ENCODE assay signal across 8 mouse cellular contexts in genomic region chr14:73237848-73238321, GRCm38 (mm10). TPM values are rescaled to one million over a fixed set of nuclear protein-coding genes. Genes with fewer than 3 reads are reported as not detected.
A peak's percentile ranks its signal among the peaks of the same experiment; 100 is the strongest.
DNase-seq lines count a peak whose midpoint lies in the region; ATAC-seq and TF ChIP-seq lines count a peak whose summit lies in the region.

Gene Lpar6 (plus strand): TSS chr14:73237895.

- no peaks in the 10 kb centered on the region for H3K9me3 ChIP-seq in intestine, embryonic 14.5 days (ENCODE audit: control insufficient read depth, low read length)
- no peaks in the 10 kb centered on the region for H3K9me3 ChIP-seq in liver, embryonic 14.5 days (ENCODE audit: control insufficient read depth, low read length)

- H3K27ac ChIP-seq in intestine, embryonic 14.5 days (ENCODE audit: low read depth): peak within 1 kb of the TSS; percentile 92
- peak within 1 kb of the TSS; percentile 36 for H3K27ac ChIP-seq in liver, embryonic 14.5 days

- peaks cover 11% of the 10 kb centered on the region; the same call in 1 of the 2 replicates for H3K36me3 ChIP-seq in intestine, embryonic 14.5 days (ENCODE audit: control insufficient read depth, insufficient read depth, low read length)
- H3K36me3 ChIP-seq in liver, embryonic 14.5 days (replicated peaks; ENCODE audit: control insufficient read depth, insufficient read depth, low read depth): no peaks in the 10 kb centered on the region

- ATAC-seq in intestine, embryonic 14.5 days (replicated peaks; ENCODE audit: low FRiP score, low TSS enrichment, low read depth): peak; percentile 91
- peak; percentile 30; the same call in 1 of the 2 replicates for ATAC-seq in liver, embryonic 14.5 days (ENCODE audit: insufficient read depth)

- 0% methylated on average over 19 of the region's 19 CpGs for WGBS in intestine, embryonic 14.5 days
- 3% methylated on average over 19 of the region's 19 CpGs for WGBS in liver, embryonic 14.5 days (ENCODE audit: insufficient replicate concordance)

- TF ChIP-seq CTCF in liver, embryonic 14.5 days (IDR thresholded peaks at IDR 0.05; ENCODE audit: low read depth): no peak

- H3K4me3 ChIP-seq in intestine, embryonic 14.5 days (ENCODE audit: low read depth, low read length): peak within 1 kb of the TSS; percentile 81
- peak within 1 kb of the TSS; percentile 57 to 93 for H3K4me3 ChIP-seq in liver, embryonic 14.5 days (ENCODE audit: insufficient read depth in 1 of 2, low read depth in 2 of 2, low read length in 2 of 2)

- peaks cover 14% of the 10 kb centered on the region for H3K4me1 ChIP-seq in intestine, embryonic 14.5 days (replicated peaks; ENCODE audit: control insufficient read depth, insufficient read depth, low read length)
- peaks cover 11 to 16% of the 10 kb centered on the region in 2 experiments for H3K4me1 ChIP-seq in liver, embryonic 14.5 days (replicated peaks; ENCODE audit: control insufficient read depth in 2 of 2, insufficient read depth in 2 of 2, low read length in 1 of 2)

- H3K4me2 ChIP-seq in intestine, embryonic 14.5 days (ENCODE audit: low read length): peak within 1 kb of the TSS; percentile 58
- peak within 1 kb of the TSS; percentile 66 for H3K4me2 ChIP-seq in liver, embryonic 14.5 days (ENCODE audit: low read depth)

- TF ChIP-seq EP300 in liver, embryonic 14.5 days (IDR thresholded peaks at IDR 0.05; ENCODE audit: low read depth): no peak

- peak within 1 kb of the TSS; percentile 84 for H3K9ac ChIP-seq in intestine, embryonic 14.5 days (ENCODE audit: low read length)
- peak within 1 kb of the TSS; percentile 54 for H3K9ac ChIP-seq in liver, embryonic 14.5 days (replicated peaks)

- peak; percentile 43 for DNase-seq in layer of hippocampus, adult 9-11 months
- DNase-seq in layer of hippocampus, adult 9-10 months (ENCODE audit: low spot score): no peak
- peak; percentile 40 for DNase-seq in c-Kit-positive CD71-negative TER-119-negative erythroid progenitor cells, embryonic 14.5 days (ENCODE audit: low read depth)
- peak; percentile 92 for DNase-seq in gonadal fat pad, adult 2 months (ENCODE audit: low read depth)
- DNase-seq in intestine, embryonic 14.5 days (ENCODE audit: low spot score): peak; percentile 91
- DNase-seq in liver, embryonic 14.5 days (ENCODE audit: low read depth in 3 of 3, low spot score in 3 of 3): no peak
- DNase-seq in naive thymus-derived CD4-positive, alpha-beta T cell, adult 2 months (ENCODE audit: low read depth): peak; percentile 70
- peak; percentile 70 for DNase-seq in thymus, postnatal 0 days (ENCODE audit: low spot score)

- no peaks in the 10 kb centered on the region for H3K27me3 ChIP-seq in intestine, embryonic 14.5 days (replicated peaks; ENCODE audit: control insufficient read depth, insufficient read depth, low read length)
- no peaks in the 10 kb centered on the region for H3K27me3 ChIP-seq in liver, embryonic 14.5 days (ENCODE audit: control insufficient read depth, insufficient read depth, low read length)

RNA-seq across cellular contexts. Expression of gene Lpar6, which starts in this region (rescaled TPM):
- polyA plus RNA-seq in gonadal fat pad, adult 2 months (2012; rRNA removed): 5.4 and 7.2 TPM in 2 replicates
- 13.5 and 14.2 TPM in 2 replicates for polyA plus RNA-seq in intestine, embryonic 14.5 days (2014; fragmentation: Nextera tagmentation; extraction: Ambion mirVana)
- 1.8 and 2.3 TPM in 2 replicates for polyA plus RNA-seq in liver, embryonic 14.5 days (2012; rRNA removed)
- 3.2 and 4.1 TPM in 2 replicates for polyA plus RNA-seq in liver, embryonic 14.5 days (2014; fragmentation: Nextera tagmentation; extraction: Ambion mirVana)
- polyA plus RNA-seq in thymus, postnatal 0 days (2015; fragmentation: Nextera tagmentation; extraction: Ambion mirVana): 60.6 and 60.9 TPM in 2 replicates

Comparison
In these comparisons a context has a peak if more than half of its experiments do, and no peak if none do; other contexts are left out.
1. DNase-seq: peak in layer of hippocampus, adult 9-11 months (single experiment), c-Kit-positive CD71-negative TER-119-negative erythroid progenitor cells, embryonic 14.5 days (single experiment), gonadal fat pad, adult 2 months (single experiment), intestine, embryonic 14.5 days (single experiment), naive thymus-derived CD4-positive, alpha-beta T cell, adult 2 months (single experiment) and thymus, postnatal 0 days (single experiment); none in layer of hippocampus, adult 9-10 months (single experiment) and liver, embryonic 14.5 days (0 of 3).